Mouse (Mus musculus) heart, postnatal 0 days (tissue): Measurements from ENCODE around the gene Cbx5.

Experiments used
- CTCF ChIP-seq: IDR thresholded peaks from 2 replicates; pipeline ENCODE4 v1.5.1; 2016; ENCODE audit warnings: antibody characterized with exemption, control low read depth, low read depth
- EP300 ChIP-seq: IDR thresholded peaks from 2 replicates; pipeline ENCODE4 v1.6.1; 2016; ENCODE audit warnings: antibody characterized with exemption, low read depth

DNA sequence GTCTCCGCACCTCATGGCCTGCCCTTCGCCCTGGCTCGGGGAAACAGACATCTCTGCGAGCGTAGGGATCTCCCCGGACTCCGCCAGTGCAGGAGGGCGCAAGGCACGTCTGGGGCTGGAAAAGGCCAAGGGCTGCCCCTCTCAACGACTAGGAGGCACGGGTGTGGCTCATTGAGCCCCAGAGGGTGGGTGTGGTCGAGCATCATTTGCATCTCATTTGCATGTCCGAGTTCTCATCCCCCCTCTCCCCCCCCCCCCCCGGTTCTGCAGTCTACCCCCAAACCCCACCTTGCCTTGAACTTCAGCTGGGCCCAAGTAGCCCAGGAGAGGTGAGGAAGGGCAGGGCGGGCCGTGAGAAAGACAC is 69.3 kb downstream of the Cbx5 start:
- TF ChIP-seq CTCF (no peak), EP300 (no peak)
